Mouse (Mus musculus) forebrain, embryonic 11.5 days (tissue): Measurements from ENCODE around the gene Zbtb11. TPM values are rescaled to one million over a fixed set of nuclear protein-coding genes. Genes with fewer than 3 reads are reported as not detected.

ENCODE experiments used
- ATAC-seq: fragments of 200-750 bp; cut with Nextera tagmentation; replicated peaks from 2 replicates; pipeline ENCODE4 v1.8.0; 2017; ENCODE audit warnings: moderate TSS enrichment; ENCODE audit not compliant: low FRiP score
- DNase-seq: peaks from one replicate; pipeline ENCODE4 v3.0.0-alpha.2; 2017; ENCODE audit warnings: low spot score
- H3K27ac ChIP-seq: fragments of 300-500 bp; sonication (generic); 2 replicates; pipeline ENCODE4 v1.5.1; 2014; ENCODE audit warnings: low read depth, low read length
- H3K27me3 ChIP-seq: fragments of 300-500 bp; sonication (generic); 2 replicates; pipeline ENCODE4 v1.6.1; 2014; ENCODE audit warnings: mild to moderate bottlenecking, low read length, mixed read lengths; ENCODE audit not compliant: control insufficient read depth, insufficient read depth
- H3K36me3 ChIP-seq: fragments of 300-500 bp; sonication (generic); 2 replicates; pipeline ENCODE4 v1.6.1; 2014; ENCODE audit warnings: mild to moderate bottlenecking, low read length, moderate library complexity, mixed read lengths; ENCODE audit not compliant: control insufficient read depth, insufficient read depth
- H3K4me1 ChIP-seq: fragments of 300-500 bp; sonication (generic); replicated peaks from 2 replicates; pipeline ENCODE4 v1.6.1; 2014; ENCODE audit warnings: low read length, mixed read lengths; ENCODE audit not compliant: control insufficient read depth, insufficient read depth
- H3K4me2 ChIP-seq: fragments of 300-500 bp; sonication (generic); 2 replicates; pipeline ENCODE4 v1.6.1; 2014; ENCODE audit warnings: low read depth, mild to moderate bottlenecking, low read length, moderate library complexity, mixed read lengths; ENCODE audit not compliant: severe bottlenecking
- H3K4me3 ChIP-seq: fragments of 300-500 bp; sonication (generic); 2 replicates; pipeline ENCODE4 v1.5.1; 2014; ENCODE audit warnings: low read depth, low read length
- H3K9ac ChIP-seq: fragments of 300-500 bp; sonication (generic); 2 replicates; pipeline ENCODE4 v1.6.1; 2014; ENCODE audit warnings: low read length
- H3K9me3 ChIP-seq: fragments of 300-500 bp; sonication (generic); 2 replicates; pipeline ENCODE4 v1.6.1; 2016; ENCODE audit warnings: low read length, mixed read lengths; ENCODE audit not compliant: control insufficient read depth
- WGBS: fragments of 180-500 bp; shearing (Covaris S2); extraction: QIAGEN DNeasy Blood & Tissue Kit; methylation state at CpG from one replicate; pipeline ENCODE4 v1.1.7; 2014; 5-methylcytosine and 5-hydroxymethylcytosine counted together
- polyA plus RNA-seq: library from polyadenylated mRNA; unstranded; fragments of >200 nt; fragmentation: Nextera tagmentation; extraction: Ambion mirVana; gene quantifications from 2 replicates; pipeline ENCODE4 v1.2.1, GENCODE M21; 2014

The Zbtb11 gene
- polyA plus RNA-seq, 1 experiment from 2014 or later: 21.7 TPM

DNA sequence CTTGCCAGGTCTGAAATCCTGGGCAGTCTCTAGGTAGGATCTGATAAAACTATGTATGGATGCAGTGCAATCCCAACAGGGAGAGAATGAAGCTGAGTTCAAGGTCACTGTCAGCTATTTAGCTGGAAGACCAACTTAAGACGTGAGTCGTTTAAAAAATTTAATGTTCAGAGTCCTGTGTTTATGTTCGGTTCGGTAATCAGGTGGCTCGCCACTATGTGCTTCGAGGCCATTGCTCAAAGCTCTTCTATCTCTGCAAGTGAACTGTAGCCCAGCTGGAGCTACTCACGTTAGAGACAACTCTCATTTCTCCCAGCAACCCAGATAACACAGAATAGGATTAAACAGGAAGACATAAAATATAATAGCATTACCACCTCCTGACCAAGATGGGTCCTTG lies 40.4 kb downstream of the Zbtb11 start:
- WGBS: 90% methylated on average over 7 of the region's 7 CpGs

GRCm38 (mm10) chr16:56019660-56020059 lies 46.0 kb downstream of the Zbtb11 start:
- H3K27me3 ChIP-seq: no peaks in the 10 kb centered on the region
- H3K4me3 ChIP-seq: no peak overlapping the region
- H3K4me1 ChIP-seq: no peaks in the 10 kb centered on the region
- H3K27ac ChIP-seq: no peak overlapping the region
- DNase-seq (no peak), ATAC-seq (no peak)
- no peaks in the 10 kb centered on the region for H3K9me3 ChIP-seq
- peaks cover 25% of the 10 kb centered on the region for H3K36me3 ChIP-seq
- WGBS: 96% methylated on average over 7 of the region's 7 CpGs
- H3K4me2 ChIP-seq: no peak overlapping the region
- H3K9ac ChIP-seq: no peak overlapping the region

More for the DNA sequence above, 40.4 kb downstream of the Zbtb11 start:
- Histone ChIP-seq H3K27ac (no peak overlapping the region), H3K4me3 (no peak overlapping the region), H3K9me3 (no peaks in the 10 kb centered on the region), H3K4me2 (no peak overlapping the region), H3K27me3 (no peaks in the 10 kb centered on the region), H3K4me1 (no peaks in the 10 kb centered on the region), H3K36me3 (peaks cover 19% of the 10 kb centered on the region), H3K9ac (no peak overlapping the region)
- DNase-seq (no peak), ATAC-seq (no peak)

GRCm38 (mm10) chr16:56027854-56028629 lies 54.4 kb downstream of the Zbtb11 start:
- Histone ChIP-seq H3K9ac (peak overlapping the region; percentile 95), H3K4me1 (peaks cover 8% of the 10 kb centered on the region; the same call in 1 of the 2 replicates), H3K27me3 (no peaks in the 10 kb centered on the region), H3K27ac (no peak overlapping the region), H3K36me3 (peaks cover 4% of the 10 kb centered on the region; the same call in 1 of the 2 replicates), H3K4me3 (peak overlapping the region; percentile 93), H3K9me3 (no peaks in the 10 kb centered on the region), H3K4me2 (peak overlapping the region; percentile 53)
- DNase-seq (no peak), ATAC-seq (no peak)
- WGBS: 49% methylated on average over 12 of the region's 12 CpGs

- Histone ChIP-seq H3K9ac (peak overlapping the region; percentile 95), H3K4me1 (peaks cover 8% of the 10 kb centered on the region; the same call in 1 of the 2 replicates), H3K27ac (peak overlapping the region; percentile 89), H3K4me3 (peak overlapping the region; percentile 93), H3K9me3 (no peaks in the 10 kb centered on the region), H3K4me2 (peak overlapping the region; percentile 53), H3K27me3 (no peaks in the 10 kb centered on the region), H3K36me3 (peaks cover 4% of the 10 kb centered on the region; the same call in 1 of the 2 replicates)
- ATAC-seq (peak; percentile 86), DNase-seq (no peak)
- WGBS: under 1% methylated on average over 62 of the region's 62 CpGs
Observed at GRCm38 (mm10) chr16:56028722-56029551, 55.3 kb downstream of the Zbtb11 start.

GRCm38 (mm10) chr16:56029661-56030082 lies 56.0 kb downstream of the Zbtb11 start, which contains the start of gene Pcnp:
Gene Pcnp, minus strand, starts transcription at chr16:56029739.
- ATAC-seq (peak; percentile 100), DNase-seq (peak; percentile 99)
- H3K27me3 ChIP-seq: no peaks in the 10 kb centered on the region
- WGBS: under 1% methylated on average over 39 of the region's 39 CpGs
- peaks cover 4% of the 10 kb centered on the region; the same call in 1 of the 2 replicates for H3K36me3 ChIP-seq
- peak within 1 kb of the TSS; percentile 63 for H3K4me2 ChIP-seq
- peaks cover 8% of the 10 kb centered on the region; the same call in 1 of the 2 replicates for H3K4me1 ChIP-seq
- peak within 1 kb of the TSS; percentile 93 for H3K4me3 ChIP-seq
- H3K27ac ChIP-seq: peak within 1 kb of the TSS; percentile 89
- no peaks in the 10 kb centered on the region for H3K9me3 ChIP-seq
- peak within 1 kb of the TSS; percentile 95 for H3K9ac ChIP-seq

DNA sequence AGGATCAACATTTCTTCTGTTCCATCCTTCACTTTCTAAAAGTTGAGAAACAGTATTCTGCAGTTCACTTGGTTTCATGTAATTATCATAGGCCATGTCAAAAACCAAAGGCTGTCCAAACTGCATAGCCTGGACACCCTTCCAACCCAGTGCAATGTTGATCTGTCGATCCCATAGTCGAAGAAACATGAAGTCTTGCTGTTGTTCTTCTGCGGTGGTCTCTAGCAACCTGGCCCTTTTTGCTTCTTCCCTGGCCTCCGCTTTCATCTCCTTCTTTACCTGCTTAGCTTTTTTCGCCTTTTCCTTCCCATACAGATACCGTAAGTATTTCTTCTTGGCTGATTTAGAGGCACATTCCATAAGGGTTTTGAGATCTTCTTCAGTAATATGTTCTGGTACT lies 60.9 kb downstream of the Zbtb11 start:
- Histone ChIP-seq H3K27ac (no peak overlapping the region), H3K36me3 (no peaks in the 10 kb centered on the region; the same call in 1 of the 2 replicates), H3K27me3 (no peaks in the 10 kb centered on the region), H3K9ac (no peak overlapping the region), H3K9me3 (no peaks in the 10 kb centered on the region), H3K4me3 (no peak overlapping the region), H3K4me2 (no peak overlapping the region), H3K4me1 (peaks cover 10% of the 10 kb centered on the region; the same call in 1 of the 2 replicates)
- DNase-seq (no peak), ATAC-seq (no peak)
- 96% methylated on average over 6 of the region's 6 CpGs for WGBS

GRCm38 (mm10) chr16:56036501-56036900 lies 62.8 kb downstream of the Zbtb11 start:
- WGBS: 68% methylated on average over 6 of the region's 6 CpGs
- Histone ChIP-seq H3K9ac (peak overlapping the region; percentile 74), H3K4me3 (peak overlapping the region; percentile 84), H3K27me3 (no peaks in the 10 kb centered on the region), H3K4me1 (0 out of 2 replicates have a peak, but pooled peaks cover 5% of the 10 kb centered on the region), H3K27ac (no peak overlapping the region), H3K4me2 (peak overlapping the region; percentile 74), H3K9me3 (no peaks in the 10 kb centered on the region), H3K36me3 (no peaks in the 10 kb centered on the region; the same call in 1 of the 2 replicates)
- no peak for DNase-seq
- ATAC-seq: no peak
